Mouse (Mus musculus) embryonic facial prominence, embryonic 14.5 days (tissue): Measurements from ENCODE around the gene Mad1l1. TPM values are rescaled to one million over a fixed set of nuclear protein-coding genes. Genes with fewer than 3 reads are reported as not detected.

Source experiments
- ATAC-seq: fragments of 200-750 bp; cut with Nextera tagmentation; 2 replicates; pipeline ENCODE4 v1.8.0; 2017; ENCODE audit warnings: low read depth, moderate number of reproducible peaks, moderate TSS enrichment
- DNase-seq: peaks from one replicate; pipeline ENCODE4 v3.0.0-alpha.2; 2015; ENCODE audit warnings: low spot score
- H3K27ac ChIP-seq: fragments of 300-500 bp; sonication (generic); replicated peaks from 2 replicates; pipeline ENCODE4 v1.5.1; 2014; ENCODE audit warnings: low read depth, mild to moderate bottlenecking, low read length, moderate library complexity
- H3K27me3 ChIP-seq: fragments of 300-500 bp; sonication (generic); replicated peaks from 2 replicates; pipeline ENCODE4 v1.6.1; 2014; ENCODE audit warnings: low read length; ENCODE audit not compliant: control insufficient read depth, insufficient read depth
- H3K36me3 ChIP-seq: fragments of 300-500 bp; sonication (generic); 2 replicates; pipeline ENCODE4 v1.6.1; 2014; ENCODE audit warnings: low read length, mixed read lengths; ENCODE audit not compliant: control insufficient read depth, insufficient read depth
- H3K4me1 ChIP-seq: fragments of 300-500 bp; sonication (generic); 2 replicates; pipeline ENCODE4 v1.6.1; 2014; ENCODE audit warnings: antibody characterized with exemption, low read length; ENCODE audit not compliant: control insufficient read depth, insufficient read depth
- H3K4me2 ChIP-seq: fragments of 300-500 bp; sonication (generic); 2 replicates; pipeline ENCODE4 v1.6.1; 2014; ENCODE audit warnings: low read depth, mild to moderate bottlenecking, low read length, moderate library complexity, mixed read lengths
- H3K4me3 ChIP-seq: fragments of 300-500 bp; sonication (generic); 2 replicates; pipeline ENCODE4 v1.5.1; 2014; ENCODE audit warnings: low read depth, mild to moderate bottlenecking, low read length
- H3K9ac ChIP-seq: fragments of 300-500 bp; sonication (generic); 2 replicates; pipeline ENCODE4 v1.6.1; 2014; ENCODE audit warnings: low read depth, mild to moderate bottlenecking, low read length, moderate library complexity, mixed read lengths
- H3K9me3 ChIP-seq: fragments of 300-500 bp; sonication (generic); 2 replicates; pipeline ENCODE4 v1.6.1; 2016; ENCODE audit warnings: low read length; ENCODE audit not compliant: control insufficient read depth
- WGBS: fragments of 180-500 bp; shearing (Covaris S2); extraction: QIAGEN DNeasy Blood & Tissue Kit; methylation state at CpG from one replicate; pipeline ENCODE4 v1.1.7; 2014; 5-methylcytosine and 5-hydroxymethylcytosine counted together
- polyA plus RNA-seq: library from polyadenylated mRNA; unstranded; fragments of >200 nt; fragmentation: Nextera tagmentation; extraction: Ambion mirVana; gene quantifications from 2 replicates; pipeline ENCODE4 v1.2.1, GENCODE M21; 2014

Gene Mad1l1
- polyA plus RNA-seq, 1 experiment from 2014 or later: 38.0 TPM

- Histone ChIP-seq H3K36me3 (no peaks in the 10 kb centered on the region), H3K4me1 (no peaks in the 10 kb centered on the region), H3K9me3 (no peaks in the 10 kb centered on the region), H3K9ac (no peak overlapping the region), H3K27me3 (no peaks in the 10 kb centered on the region), H3K4me3 (no peak overlapping the region), H3K4me2 (no peak overlapping the region), H3K27ac (no peak overlapping the region)
- ATAC-seq (no peak), DNase-seq (no peak)
- 82% methylated on average over 6 of the region's 6 CpGs for WGBS
These were observed 71.8 kb downstream of the Mad1l1 start for GRCm38 (mm10) chr5:140249359-140250062.

- Histone ChIP-seq H3K4me1 (no peaks in the 10 kb centered on the region; the same call in 1 of the 2 replicates), H3K27ac (no peak overlapping the region), H3K9ac (no peak overlapping the region), H3K4me3 (no peak overlapping the region), H3K36me3 (no peaks in the 10 kb centered on the region), H3K4me2 (no peak overlapping the region), H3K27me3 (no peaks in the 10 kb centered on the region), H3K9me3 (no peaks in the 10 kb centered on the region)
- WGBS: 83% methylated on average over 2 of the region's 2 CpGs
- DNase-seq (no peak), ATAC-seq (no peak)
These were observed 73.3 kb downstream of the Mad1l1 start for GRCm38 (mm10) chr5:140248101-140248500.

GRCm38 (mm10) chr5:140240235-140240634, 81.1 kb downstream of the Mad1l1 start:
- Histone ChIP-seq H3K36me3 (no peaks in the 10 kb centered on the region), H3K9ac (no peak overlapping the region), H3K4me3 (no peak overlapping the region), H3K27ac (no peak overlapping the region), H3K4me2 (no peak overlapping the region), H3K9me3 (no peaks in the 10 kb centered on the region), H3K4me1 (no peaks in the 10 kb centered on the region; the same call in 1 of the 2 replicates), H3K27me3 (no peaks in the 10 kb centered on the region)
- 95% methylated on average over 3 of the region's 3 CpGs for WGBS
- no peak for ATAC-seq
- DNase-seq: no peak

DNA sequence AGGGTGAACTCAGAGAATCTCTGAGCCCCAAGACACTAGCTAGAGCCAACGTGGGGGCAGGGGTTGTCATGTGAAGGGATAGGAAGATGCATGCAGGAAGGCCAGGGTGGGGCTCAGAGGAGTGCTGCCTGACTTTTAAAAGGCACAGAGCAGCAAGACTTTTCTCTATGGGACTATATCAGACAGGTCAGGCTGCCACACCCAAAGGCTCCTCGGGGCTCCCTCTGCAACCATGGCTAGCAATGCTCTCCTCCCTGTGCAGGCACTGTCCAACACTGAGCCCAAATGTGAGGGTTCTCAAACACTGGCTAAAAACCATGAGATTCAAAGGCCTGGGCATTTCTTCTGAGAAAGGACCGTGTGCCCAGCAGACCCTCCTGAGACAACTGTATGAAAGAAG, 82.5 kb downstream of the Mad1l1 start:
- WGBS: 72% methylated on average over 3 of the region's 3 CpGs

GRCm38 (mm10) chr5:140230818-140231217, 90.5 kb downstream of the Mad1l1 start:
- Histone ChIP-seq H3K27me3 (no peaks in the 10 kb centered on the region), H3K9me3 (no peaks in the 10 kb centered on the region), H3K36me3 (no peaks in the 10 kb centered on the region), H3K9ac (no peak overlapping the region), H3K4me3 (no peak overlapping the region), H3K4me2 (no peak overlapping the region), H3K27ac (no peak overlapping the region), H3K4me1 (no peaks in the 10 kb centered on the region)
- no peak for DNase-seq
- 86% methylated on average over 6 of the region's 6 CpGs for WGBS
- no peak for ATAC-seq

More for the DNA sequence above, 82.5 kb downstream of the Mad1l1 start:
- Histone ChIP-seq H3K4me3 (no peak overlapping the region), H3K27me3 (no peaks in the 10 kb centered on the region), H3K4me2 (no peak overlapping the region), H3K4me1 (no peaks in the 10 kb centered on the region; the same call in 1 of the 2 replicates), H3K36me3 (no peaks in the 10 kb centered on the region), H3K9ac (no peak overlapping the region), H3K27ac (no peak overlapping the region), H3K9me3 (no peaks in the 10 kb centered on the region)
- DNase-seq (no peak), ATAC-seq (no peak)

GRCm38 (mm10) chr5:140228306-140228705, 93.0 kb downstream of the Mad1l1 start:
- DNase-seq (peak; percentile 39), ATAC-seq (no peak)
- H3K27me3 ChIP-seq: no peaks in the 10 kb centered on the region
- H3K36me3 ChIP-seq: no peaks in the 10 kb centered on the region
- no peaks in the 10 kb centered on the region for H3K9me3 ChIP-seq
- H3K4me1 ChIP-seq: peaks cover 5% of the 10 kb centered on the region
- no peak overlapping the region for H3K4me3 ChIP-seq
- H3K27ac ChIP-seq: no peak overlapping the region
- no peak overlapping the region for H3K4me2 ChIP-seq
- WGBS: 76% methylated on average over 3 of the region's 3 CpGs
- no peak overlapping the region for H3K9ac ChIP-seq

DNA sequence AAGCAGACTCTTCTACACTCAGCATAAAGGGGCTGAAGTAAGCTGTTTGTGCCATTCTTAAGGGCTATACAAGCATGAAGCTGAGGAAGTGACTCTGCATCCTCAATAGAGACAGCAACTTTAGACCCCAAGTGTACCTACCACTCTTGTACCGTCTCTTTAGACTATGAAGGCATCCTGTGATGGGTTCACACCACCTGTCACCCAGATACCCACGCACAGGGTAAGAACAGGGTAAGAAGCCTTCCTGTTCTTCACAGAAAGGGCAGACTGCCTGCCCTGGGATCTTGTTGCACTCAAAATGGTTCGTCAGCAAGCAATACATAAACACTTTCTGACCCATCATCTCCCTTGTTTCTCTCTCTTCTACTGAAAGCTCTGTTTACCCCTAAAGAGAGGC, 94.5 kb downstream of the Mad1l1 start:
- Histone ChIP-seq H3K9ac (no peak overlapping the region), H3K4me3 (no peak overlapping the region), H3K4me2 (no peak overlapping the region), H3K36me3 (no peaks in the 10 kb centered on the region), H3K27me3 (no peaks in the 10 kb centered on the region), H3K9me3 (no peaks in the 10 kb centered on the region), H3K27ac (no peak overlapping the region), H3K4me1 (peaks cover 5% of the 10 kb centered on the region)
- 87% methylated on average over 3 of the region's 3 CpGs for WGBS
- no peak for DNase-seq
- no peak for ATAC-seq

DNA sequence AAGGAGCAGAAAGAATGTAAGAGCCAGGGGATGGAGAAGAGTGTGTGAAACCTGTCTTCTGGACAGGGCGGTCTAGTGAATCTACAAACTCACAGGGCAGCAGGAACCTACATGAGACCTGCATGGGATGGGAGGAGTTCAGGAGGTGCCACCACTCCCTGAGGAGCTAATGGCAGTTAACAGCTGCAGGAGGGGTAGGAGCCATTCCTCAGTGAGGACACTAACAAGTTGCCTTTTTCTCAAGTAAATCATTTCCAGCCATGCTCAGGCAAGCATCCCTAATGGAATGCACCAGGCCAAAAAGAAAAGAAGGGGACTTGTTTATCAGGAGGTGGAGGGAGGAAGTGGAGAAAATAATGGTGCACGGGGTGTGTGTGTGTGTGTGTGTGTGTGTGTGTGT, 95.5 kb downstream of the Mad1l1 start:
- peaks cover 9% of the 10 kb centered on the region for H3K4me1 ChIP-seq
- no peak overlapping the region for H3K9ac ChIP-seq
- H3K9me3 ChIP-seq: no peaks in the 10 kb centered on the region
- ATAC-seq (no peak), DNase-seq (no peak)
- no peak overlapping the region for H3K27ac ChIP-seq
- H3K4me3 ChIP-seq: no peak overlapping the region
- WGBS: 70% methylated on average over 2 of the region's 2 CpGs
- H3K27me3 ChIP-seq: no peaks in the 10 kb centered on the region
- H3K4me2 ChIP-seq: no peak overlapping the region
- H3K36me3 ChIP-seq: no peaks in the 10 kb centered on the region

- no peak for ATAC-seq
- Histone ChIP-seq H3K27me3 (no peaks in the 10 kb centered on the region), H3K36me3 (no peaks in the 10 kb centered on the region), H3K4me2 (no peak overlapping the region), H3K9ac (no peak overlapping the region), H3K27ac (no peak overlapping the region), H3K4me3 (no peak overlapping the region), H3K4me1 (peaks cover 9% of the 10 kb centered on the region), H3K9me3 (no peaks in the 10 kb centered on the region)
- no peak for DNase-seq
- 70% methylated on average over 2 of the region's 2 CpGs for WGBS
These were observed 96.2 kb downstream of the Mad1l1 start for GRCm38 (mm10) chr5:140225103-140225502.
